Mouse (Mus musculus) MEL (cell line): Measurements from ENCODE around the gene Id3.
A peak's percentile ranks its signal among the peaks of the same experiment; 100 is the strongest.

Source experiments
- CHD1 ChIP-seq: IDR thresholded peaks from 2 replicates; pipeline ENCODE4 v1.6.1; 2012; ENCODE audit warnings: low read depth, mild to moderate bottlenecking, inconsistent platforms, low read length, improper control_type of control experiment
- CTCF ChIP-seq, 3 experiments: IDR thresholded peaks in 2 of 3; conservative IDR thresholded peaks in 1 of 3; 2 replicates each; pipeline ENCODE4 v1.5.1; 2011 to 2012; ENCODE audit warnings: low read length in 3 of 3, low read depth in 2 of 3, mild to moderate bottlenecking in 2 of 3, improper control_type of control experiment in 1 of 3, inconsistent platforms in 1 of 3, mixed read lengths in 1 of 3, moderate library complexity in 1 of 3; ENCODE audit not compliant: control insufficient read depth in 1 of 3, insufficient read depth in 1 of 3, poor library complexity in 1 of 3, severe bottlenecking in 1 of 3
- ELF1 ChIP-seq: IDR thresholded peaks from 2 replicates; pipeline ENCODE4 v1.6.1; 2014; ENCODE audit warnings: low read depth, mild to moderate bottlenecking, inconsistent platforms, low read length, improper control_type of control experiment, moderate library complexity
- EP300 ChIP-seq, 2 experiments: IDR thresholded peaks; 2 replicates each; pipeline ENCODE4 v1.6.1; 2011; ENCODE audit warnings: improper control_type of control experiment in 2 of 2, low read length in 2 of 2, low read depth in 1 of 2, mild to moderate bottlenecking in 1 of 2
- MAZ ChIP-seq: IDR thresholded peaks from 2 replicates; pipeline ENCODE4 v1.6.1; 2012; ENCODE audit warnings: low read depth, mild to moderate bottlenecking, inconsistent platforms, low read length, improper control_type of control experiment
- MEF2A ChIP-seq: IDR thresholded peaks from 2 replicates; pipeline ENCODE4 v1.6.1; 2014; ENCODE audit warnings: low read depth, mild to moderate bottlenecking, inconsistent platforms, low read length, improper control_type of control experiment; ENCODE audit not compliant: poor library complexity, insufficient replicate concordance, severe bottlenecking; ENCODE audit errors: extremely low read depth
- POLR2A ChIP-seq, 2 experiments: IDR thresholded peaks; 2 replicates each; pipeline ENCODE4 v1.6.1; 2011 to 2012; ENCODE audit warnings: low read length in 2 of 2, mild to moderate bottlenecking in 2 of 2, control low read depth in 1 of 2, improper control_type of control experiment in 1 of 2, low read depth in 1 of 2, moderate library complexity in 1 of 2; ENCODE audit not compliant: control insufficient read depth in 1 of 2, insufficient read depth in 1 of 2, poor library complexity in 1 of 2
- SMC3 ChIP-seq: IDR thresholded peaks from 2 replicates; pipeline ENCODE4 v1.6.1; 2011; ENCODE audit warnings: low read depth, low read length, improper control_type of control experiment
- TCF12 ChIP-seq: IDR thresholded peaks from 2 replicates; pipeline ENCODE4 v1.6.1; 2014; ENCODE audit warnings: low read depth, mild to moderate bottlenecking, inconsistent platforms, low read length, improper control_type of control experiment, moderate library complexity
- ZC3H11A ChIP-seq: IDR thresholded peaks from 2 replicates; pipeline ENCODE4 v1.6.1; 2012; ENCODE audit warnings: low read depth, mild to moderate bottlenecking, inconsistent platforms, low read length, improper control_type of control experiment
- ZKSCAN1 ChIP-seq: IDR thresholded peaks from 2 replicates; pipeline ENCODE4 v1.6.1; 2012; ENCODE audit warnings: low read depth, mild to moderate bottlenecking, inconsistent platforms, low read length, improper control_type of control experiment, moderate library complexity

DNA sequence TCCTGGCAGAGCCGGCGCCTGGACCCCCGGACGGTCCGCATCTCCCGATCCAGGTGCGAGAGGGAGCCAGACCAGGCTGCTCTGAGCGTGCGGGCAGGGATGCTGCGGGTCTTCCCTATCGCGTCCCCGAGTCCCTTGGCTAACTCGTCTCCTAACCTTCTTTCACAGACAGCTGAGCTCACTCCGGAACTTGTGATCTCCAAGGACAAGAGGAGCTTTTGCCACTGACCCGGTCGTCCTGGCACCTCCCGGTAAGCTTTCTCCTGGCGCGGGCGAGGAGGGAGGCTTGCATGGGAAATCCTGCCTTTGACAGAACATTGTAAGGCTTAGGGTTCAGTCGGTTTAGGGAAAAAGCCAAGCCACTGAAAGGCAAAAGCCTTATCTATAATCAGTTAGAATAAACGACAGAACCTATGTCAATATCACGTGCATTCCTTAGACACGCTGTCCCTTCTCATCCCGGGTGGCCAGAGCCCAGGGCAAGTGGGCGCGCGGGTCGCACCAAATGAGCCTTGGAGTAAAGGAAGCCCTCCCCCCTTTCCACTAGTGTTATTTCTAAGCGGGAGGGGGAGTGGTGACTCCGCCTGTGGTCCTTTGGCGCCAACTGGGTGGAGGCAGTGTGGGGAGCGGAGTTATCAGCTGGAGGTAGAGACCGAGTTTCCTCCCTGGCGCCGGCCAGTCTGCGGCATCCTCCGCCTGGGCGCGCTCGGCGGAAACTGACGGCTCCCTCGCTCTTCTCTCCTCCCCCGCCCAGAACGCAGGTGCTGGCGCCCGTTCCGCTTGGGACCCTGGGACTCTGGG lies 1.0 kb downstream of the Id3 start:
- TF ChIP-seq EP300 (IDR thresholded peaks at IDR 0.05; ENCODE audit: low read depth in 1 of 2, low read length in 2 of 2), result peak in 1 of 2 experiments; percentile 8; a peak in 1 of 4 replicates
- TF ChIP-seq TCF12, result no peak
- TF ChIP-seq POLR2A (IDR thresholded peaks at IDR 0.05; ENCODE audit: control insufficient read depth in 1 of 2, insufficient read depth in 1 of 2, low read depth in 1 of 2, low read length in 2 of 2, poor library complexity in 1 of 2), result no peak
- no peak for TF ChIP-seq ELF1
- TF ChIP-seq CTCF (IDR thresholded peaks at IDR 0.05 in 2 of 3, conservative IDR thresholded peaks at IDR 0.05 in 1 of 3; ENCODE audit: control insufficient read depth in 1 of 3, insufficient read depth in 1 of 3, low read depth in 2 of 3, low read length in 3 of 3, poor library complexity in 1 of 3, severe bottlenecking in 1 of 3), result no peak
- TF ChIP-seq MEF2A, result no peak
- no peak for TF ChIP-seq SMC3
- no peak for TF ChIP-seq ZC3H11A
- no peak for TF ChIP-seq ZKSCAN1
- no peak for TF ChIP-seq MAZ
- no peak for TF ChIP-seq CHD1
